Mouse (Mus musculus) embryonic facial prominence, embryonic 12.5 days (tissue): ENCODE results near the gene Tmem183a. TPM values are rescaled to one million over a fixed set of nuclear protein-coding genes. Genes with fewer than 3 reads are reported as not detected.
A peak's percentile ranks its signal among the peaks of the same experiment; 100 is the strongest.

Experiments used
- ATAC-seq: fragments of 200-750 bp; cut with Nextera tagmentation; 2 replicates; pipeline ENCODE4 v1.8.0; 2017; ENCODE audit not compliant: insufficient number of reproducible peaks, insufficient read depth, low FRiP score, low TSS enrichment
- H3K27ac ChIP-seq: fragments of 300-500 bp; sonication (generic); 2 replicates; pipeline ENCODE4 v1.5.1; 2016; ENCODE audit warnings: mild to moderate bottlenecking
- H3K27me3 ChIP-seq: fragments of 300-500 bp; sonication (generic); 2 replicates; pipeline ENCODE4 v1.6.1; 2016; ENCODE audit warnings: mild to moderate bottlenecking, moderate library complexity
- H3K36me3 ChIP-seq: fragments of 300-500 bp; sonication (generic); 2 replicates; pipeline ENCODE4 v1.6.1; 2016; ENCODE audit warnings: mild to moderate bottlenecking
- H3K4me1 ChIP-seq: fragments of 300-500 bp; sonication (generic); 2 replicates; pipeline ENCODE4 v1.6.1; 2016
- H3K4me2 ChIP-seq: fragments of 300-500 bp; sonication (generic); replicated peaks from 2 replicates; pipeline ENCODE4 v1.6.1; 2016; ENCODE audit warnings: mild to moderate bottlenecking, moderate library complexity
- H3K4me3 ChIP-seq: fragments of 300-500 bp; sonication (generic); 2 replicates; pipeline ENCODE4 v1.5.1; 2016; ENCODE audit warnings: mild to moderate bottlenecking
- H3K9ac ChIP-seq: fragments of 300-500 bp; sonication (generic); 2 replicates; pipeline ENCODE4 v1.6.1; 2016; ENCODE audit warnings: mild to moderate bottlenecking, moderate library complexity
- H3K9me3 ChIP-seq: fragments of 300-500 bp; sonication (generic); 2 replicates; pipeline ENCODE4 v1.6.1; 2016; ENCODE audit warnings: mild to moderate bottlenecking, moderate library complexity
- WGBS: fragments of 180-500 bp; shearing (Covaris S2); methylation state at CpG from one replicate; pipeline ENCODE4 v1.1.7; 2016; 5-methylcytosine and 5-hydroxymethylcytosine counted together
- polyA plus RNA-seq: library from polyadenylated mRNA; unstranded; fragments of >200 nt; fragmentation: Nextera tagmentation; extraction: Ambion mirVana; gene quantifications from 2 replicates; pipeline ENCODE4 v1.2.1, GENCODE M21; 2016

Tmem183a gene
- polyA plus RNA-seq, 1 experiment from 2014 or later = 102 TPM

GRCm38 (mm10) chr1:134381051-134381450 is 19.3 kb upstream of the Tmem183a start:
- H3K27ac ChIP-seq = no peak overlapping the region
- no peak overlapping the region for H3K4me2 ChIP-seq
- no peaks in the 10 kb centered on the region for H3K27me3 ChIP-seq
- WGBS = 80% methylated on average over 2 of the region's 2 CpGs
- no peak overlapping the region for H3K4me3 ChIP-seq
- no peaks in the 10 kb centered on the region; the same call in 1 of the 2 replicates for H3K4me1 ChIP-seq
- H3K9me3 ChIP-seq = no peaks in the 10 kb centered on the region
- H3K9ac ChIP-seq = no peak overlapping the region
- ATAC-seq = no peak
- H3K36me3 ChIP-seq = no peaks in the 10 kb centered on the region

- Histone ChIP-seq H3K4me1 (no peaks in the 10 kb centered on the region), H3K27ac (no peak overlapping the region), H3K9me3 (no peaks in the 10 kb centered on the region), H3K27me3 (no peaks in the 10 kb centered on the region), H3K9ac (no peak overlapping the region), H3K4me2 (no peak overlapping the region), H3K36me3 (no peaks in the 10 kb centered on the region), H3K4me3 (no peak overlapping the region)
- 61% methylated on average over 2 of the region's 2 CpGs for WGBS
- no peak for ATAC-seq
These were observed 12.3 kb upstream of the Tmem183a start for GRCm38 (mm10) chr1:134374124-134374523.

GRCm38 (mm10) chr1:134368777-134369337 is 7.1 kb upstream of the Tmem183a start:
- no peak overlapping the region for H3K4me3 ChIP-seq
- H3K9me3 ChIP-seq = no peaks in the 10 kb centered on the region
- no peak overlapping the region for H3K4me2 ChIP-seq
- no peak overlapping the region for H3K9ac ChIP-seq
- no peak overlapping the region for H3K27ac ChIP-seq
- no peaks in the 10 kb centered on the region for H3K36me3 ChIP-seq
- no peaks in the 10 kb centered on the region for H3K4me1 ChIP-seq
- ATAC-seq = no peak
- 55% methylated on average over 9 of the region's 9 CpGs for WGBS
- no peaks in the 10 kb centered on the region for H3K27me3 ChIP-seq

- no peak overlapping the region for H3K9ac ChIP-seq
- H3K36me3 ChIP-seq = no peaks in the 10 kb centered on the region
- no peak overlapping the region for H3K4me3 ChIP-seq
- H3K9me3 ChIP-seq = no peaks in the 10 kb centered on the region
- ATAC-seq = no peak
- WGBS = 60% methylated on average over 5 of the region's 5 CpGs
- H3K27me3 ChIP-seq = no peaks in the 10 kb centered on the region
- no peak overlapping the region for H3K4me2 ChIP-seq
- H3K27ac ChIP-seq = no peak overlapping the region
- peaks cover 9% of the 10 kb centered on the region; the same call in 1 of the 2 replicates for H3K4me1 ChIP-seq
These were observed 3.7 kb upstream of the Tmem183a start for GRCm38 (mm10) chr1:134365491-134365890.

GRCm38 (mm10) chr1:134363194-134363593 is 1.4 kb upstream of the Tmem183a start:
- H3K27me3 ChIP-seq = no peaks in the 10 kb centered on the region
- H3K9ac ChIP-seq = no peak overlapping the region
- H3K4me3 ChIP-seq = no peak overlapping the region
- no peaks in the 10 kb centered on the region for H3K9me3 ChIP-seq
- 86% methylated on average over 4 of the region's 4 CpGs for WGBS
- H3K4me1 ChIP-seq = peaks cover 10% of the 10 kb centered on the region; the same call in 1 of the 2 replicates
- no peak overlapping the region for H3K27ac ChIP-seq
- no peak for ATAC-seq
- peaks cover 14% of the 10 kb centered on the region for H3K36me3 ChIP-seq
- no peak overlapping the region for H3K4me2 ChIP-seq

- Histone ChIP-seq H3K27ac (peak overlapping the region; percentile 72), H3K4me1 (peaks cover 10% of the 10 kb centered on the region; the same call in 1 of the 2 replicates), H3K4me3 (peak overlapping the region; percentile 82), H3K36me3 (peaks cover 26% of the 10 kb centered on the region), H3K27me3 (no peaks in the 10 kb centered on the region), H3K9me3 (no peaks in the 10 kb centered on the region), H3K9ac (peak overlapping the region; percentile 90), H3K4me2 (peak overlapping the region; percentile 75)
- 1% methylated on average over 43 of the region's 44 CpGs for WGBS
- no peak; the same call in 1 of the 2 replicates for ATAC-seq
These were observed 453 bp downstream of the Tmem183a start for GRCm38 (mm10) chr1:134361195-134361856.

GRCm38 (mm10) chr1:134360656-134361055 is 1.1 kb downstream of the Tmem183a start:
- Histone ChIP-seq H3K9ac (0 out of 2 replicates have a peak overlapping the region, but pooled peaks have one; percentile 19), H3K4me2 (peak overlapping the region; percentile 75), H3K36me3 (peaks cover 32% of the 10 kb centered on the region), H3K27me3 (no peaks in the 10 kb centered on the region), H3K4me3 (peak overlapping the region; percentile 82), H3K9me3 (no peaks in the 10 kb centered on the region), H3K4me1 (peaks cover 10% of the 10 kb centered on the region; the same call in 1 of the 2 replicates), H3K27ac (no peak overlapping the region)
- ATAC-seq = no peak
- 79% methylated on average over 7 of the region's 7 CpGs for WGBS

- WGBS = 84% methylated on average over 4 of the region's 4 CpGs
- Histone ChIP-seq H3K4me3 (no peak overlapping the region), H3K9me3 (no peaks in the 10 kb centered on the region), H3K27ac (no peak overlapping the region), H3K27me3 (no peaks in the 10 kb centered on the region), H3K4me1 (peaks cover 9% of the 10 kb centered on the region; the same call in 1 of the 2 replicates), H3K36me3 (peaks cover 60% of the 10 kb centered on the region), H3K4me2 (no peak overlapping the region), H3K9ac (no peak overlapping the region)
- ATAC-seq = no peak
These were observed 4.3 kb downstream of the Tmem183a start for GRCm38 (mm10) chr1:134357461-134357860.

GRCm38 (mm10) chr1:134353326-134353725 is 8.5 kb downstream of the Tmem183a start:
- Histone ChIP-seq H3K9me3 (no peaks in the 10 kb centered on the region), H3K4me3 (no peak overlapping the region), H3K36me3 (peaks cover 79% of the 10 kb centered on the region), H3K27ac (no peak overlapping the region), H3K4me2 (no peak overlapping the region), H3K9ac (no peak overlapping the region), H3K4me1 (no peaks in the 10 kb centered on the region), H3K27me3 (no peaks in the 10 kb centered on the region)
- WGBS = 97% methylated on average over 2 of the region's 2 CpGs
- no peak for ATAC-seq

- Histone ChIP-seq H3K4me3 (no peak overlapping the region), H3K4me1 (no peaks in the 10 kb centered on the region; the same call in 1 of the 2 replicates), H3K4me2 (no peak overlapping the region), H3K36me3 (peaks cover 53% of the 10 kb centered on the region), H3K9ac (no peak overlapping the region), H3K27me3 (no peaks in the 10 kb centered on the region), H3K9me3 (no peaks in the 10 kb centered on the region), H3K27ac (no peak overlapping the region)
- ATAC-seq = no peak
- WGBS = 83% methylated on average over 9 of the region's 9 CpGs
These were observed 14.0 kb downstream of the Tmem183a start for GRCm38 (mm10) chr1:134347791-134348190.

GRCm38 (mm10) chr1:134345075-134345474 is 16.7 kb downstream of the Tmem183a start:
- Histone ChIP-seq H3K4me2 (peak overlapping the region; percentile 80), H3K4me3 (peak overlapping the region; percentile 53)
- no peak for ATAC-seq

More at GRCm38 (mm10) chr1:134345075-134345474, 16.7 kb downstream of the Tmem183a start:
- H3K4me1 ChIP-seq = no peaks in the 10 kb centered on the region; the same call in 1 of the 2 replicates
- no peak overlapping the region for H3K9ac ChIP-seq
- H3K36me3 ChIP-seq = peaks cover 27% of the 10 kb centered on the region
- H3K27ac ChIP-seq = 0 out of 2 replicates have a peak overlapping the region, but pooled peaks have one; percentile 3
- no peaks in the 10 kb centered on the region for H3K27me3 ChIP-seq
- WGBS = 74% methylated on average over 4 of the region's 4 CpGs
- no peaks in the 10 kb centered on the region for H3K9me3 ChIP-seq
